Comparison of ENCODE assay signal across 31 mouse cellular contexts in the genomic region with DNA sequence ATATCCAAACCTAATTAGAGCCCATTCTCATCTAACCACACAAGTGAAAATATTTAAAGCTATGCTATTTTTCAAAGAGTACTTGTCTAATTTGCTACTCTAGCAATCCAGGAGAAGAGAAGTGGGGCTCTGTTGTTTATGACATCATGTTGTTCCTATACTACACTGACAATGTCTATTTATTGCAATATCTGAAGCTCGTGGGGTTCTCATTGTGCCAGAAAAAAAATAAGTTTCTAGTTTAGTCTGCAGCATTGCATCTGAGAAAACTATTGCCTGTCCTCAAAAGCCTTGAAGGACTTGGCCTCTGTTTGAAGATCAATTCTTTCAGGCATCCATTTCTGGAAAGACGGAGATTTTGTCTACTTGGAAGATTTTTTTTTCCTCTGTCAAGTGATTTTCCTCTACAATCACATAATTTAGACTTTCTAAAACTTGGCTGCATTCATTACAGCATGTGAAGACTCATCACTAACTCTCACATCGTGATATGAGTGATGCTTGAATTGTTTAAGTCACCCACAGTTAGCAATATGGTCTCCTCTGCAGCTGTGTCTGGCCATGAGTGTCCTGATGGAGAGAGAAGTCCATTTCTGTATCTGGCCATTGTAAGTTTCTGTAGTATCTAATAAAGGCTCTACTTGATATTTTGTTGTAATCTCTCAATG. TPM values are rescaled to one million over a fixed set of nuclear protein-coding genes. Genes with fewer than 3 reads are reported as not detected.
DNase-seq lines count a peak whose midpoint lies in the region; ATAC-seq and TF ChIP-seq lines count a peak whose summit lies in the region.
"Had no signal": no experiment of that assay in that cellular context is flagged by ENCODE, and none has a peak within 500 bp of the region (broad histone marks: within the 10 kb centered on the region; RNA-seq: fewer than 3 reads in every experiment).

No protein-coding gene starts in this region.

- no peak overlapping the region for H3K27ac ChIP-seq in lung, embryonic 15.5 days
- no peak overlapping the region for H3K27ac ChIP-seq in lung, postnatal 0 days (ENCODE audit: low read length)
- H3K27ac ChIP-seq in forebrain, embryonic 14.5 days (ENCODE audit: low read depth, low read length) = no peak overlapping the region
- H3K27ac ChIP-seq: embryonic facial prominence, embryonic 13.5 days; embryonic facial prominence, embryonic 15.5 days; forebrain, embryonic 10.5 days; forebrain, embryonic 12.5 days; forebrain, embryonic 15.5 days had no signal

- DNase-seq in frontal cortex, postnatal 36 days (ENCODE audit: low spot score in 2 of 2) = no peak
- no peak for DNase-seq in lung, postnatal 25 days (ENCODE audit: low spot score)
- DNase-seq in lung, postnatal 0 days (ENCODE audit: low spot score) = peak; percentile 20
- DNase-seq in lung, postnatal 14 days = no peak
- peak; percentile 18 for DNase-seq in brain, adult 2 months (ENCODE audit: low read depth, low spot score)
- DNase-seq in forebrain, embryonic 14.5 days (ENCODE audit: low spot score) = no peak
- DNase-seq: adrenal gland, adult 8-10 months; adrenal gland, postnatal 14 days; adrenal gland, postnatal 36 days; B cell, adult 2 months; cerebellum, adult 11 months; cerebellum, adult 18-20 months; cerebellum, adult 8-10 months; cerebellum, adult 9-11 months; cerebellum, postnatal 14 days; cerebellum, postnatal 36 days; embryo, embryonic 11 days had no signal

- no peak overlapping the region for H3K9ac ChIP-seq in lung, embryonic 15.5 days
- no peak overlapping the region for H3K9ac ChIP-seq in lung, postnatal 0 days (replicated peaks; ENCODE audit: low read depth)
- H3K9ac ChIP-seq in forebrain, embryonic 14.5 days (ENCODE audit: low read length) = no peak overlapping the region
- H3K9ac ChIP-seq: embryonic facial prominence, embryonic 13.5 days; embryonic facial prominence, embryonic 15.5 days; forebrain, embryonic 12.5 days; forebrain, embryonic 15.5 days had no signal

- ATAC-seq in frontal cortex, adult (ENCODE audit: low TSS enrichment) = peak; percentile 64
- peak; percentile 89; the same call in 1 of the 2 replicates for ATAC-seq in lung, embryonic 15.5 days (ENCODE audit: borderline replicate concordance, extremely low read depth, low FRiP score, low TSS enrichment)
- ATAC-seq in lung, postnatal 0 days = no peak
- ATAC-seq in forebrain, embryonic 14.5 days = no peak
- ATAC-seq: activated CD4-positive, CD25-positive, alpha-beta regulatory T cell, adult 4 months; CD4-positive, CD25-positive, alpha-beta regulatory T cell, adult 4 months; forebrain, embryonic 15.5 days; Patski had no signal

- no peaks in the 10 kb centered on the region for H3K36me3 ChIP-seq in lung, embryonic 15.5 days
- H3K36me3 ChIP-seq in lung, postnatal 0 days (ENCODE audit: insufficient read depth, low read length) = no peaks in the 10 kb centered on the region
- no peaks in the 10 kb centered on the region for H3K36me3 ChIP-seq in forebrain, embryonic 14.5 days (ENCODE audit: control insufficient read depth, insufficient read depth, low read length)
- H3K36me3 ChIP-seq: embryonic facial prominence, embryonic 13.5 days; embryonic facial prominence, embryonic 15.5 days; forebrain, embryonic 10.5 days; forebrain, embryonic 12.5 days; forebrain, embryonic 15.5 days; G1E had no signal

- H3K4me2 ChIP-seq in lung, embryonic 15.5 days = no peak overlapping the region
- H3K4me2 ChIP-seq in lung, postnatal 0 days (replicated peaks; ENCODE audit: low read depth, low read length) = no peak overlapping the region
- no peak overlapping the region for H3K4me2 ChIP-seq in forebrain, embryonic 14.5 days (ENCODE audit: low read length)
- H3K4me2 ChIP-seq: embryonic facial prominence, embryonic 13.5 days; embryonic facial prominence, embryonic 15.5 days; forebrain, embryonic 12.5 days; forebrain, embryonic 15.5 days had no signal

- TF ChIP-seq CTCF in lung, postnatal 0 days (IDR thresholded peaks at IDR 0.05) = no peak

- H3K4me3 ChIP-seq in lung, embryonic 15.5 days = no peak overlapping the region
- no peak overlapping the region for H3K4me3 ChIP-seq in lung, postnatal 0 days (ENCODE audit: low read depth, low read length)
- H3K4me3 ChIP-seq in forebrain, embryonic 14.5 days (ENCODE audit: low read depth, low read length) = no peak overlapping the region
- H3K4me3 ChIP-seq: embryonic facial prominence, embryonic 13.5 days; embryonic facial prominence, embryonic 15.5 days; erythroblast, embryonic 14.5 days; forebrain, embryonic 10.5 days; forebrain, embryonic 12.5 days; forebrain, embryonic 15.5 days had no signal

- H3K4me1 ChIP-seq in lung, embryonic 15.5 days = no peaks in the 10 kb centered on the region
- no peaks in the 10 kb centered on the region for H3K4me1 ChIP-seq in lung, postnatal 0 days (ENCODE audit: insufficient read depth, low read depth, low read length)
- H3K4me1 ChIP-seq in forebrain, embryonic 14.5 days (ENCODE audit: control insufficient read depth, insufficient read depth, low read length) = no peaks in the 10 kb centered on the region
- H3K4me1 ChIP-seq: embryonic facial prominence, embryonic 13.5 days; embryonic facial prominence, embryonic 15.5 days; forebrain, embryonic 10.5 days; forebrain, embryonic 12.5 days; forebrain, embryonic 15.5 days had no signal

- no peaks in the 10 kb centered on the region for H3K9me3 ChIP-seq in lung, embryonic 15.5 days
- no peaks in the 10 kb centered on the region for H3K9me3 ChIP-seq in lung, postnatal 0 days (ENCODE audit: low read length)
- no peaks in the 10 kb centered on the region for H3K9me3 ChIP-seq in forebrain, embryonic 14.5 days (replicated peaks; ENCODE audit: control insufficient read depth, low read length)
- H3K9me3 ChIP-seq: embryonic facial prominence, embryonic 13.5 days; embryonic facial prominence, embryonic 15.5 days; forebrain, embryonic 10.5 days; forebrain, embryonic 12.5 days; forebrain, embryonic 15.5 days; G1E had no signal

- WGBS in lung, embryonic 15.5 days = 43% methylated on average over 3 of the region's 3 CpGs
- WGBS in lung, postnatal 0 days = 48% methylated on average over 3 of the region's 3 CpGs
- WGBS in forebrain, embryonic 14.5 days = 85% methylated on average over 3 of the region's 3 CpGs

- no peaks in the 10 kb centered on the region for H3K27me3 ChIP-seq in lung, embryonic 15.5 days
- H3K27me3 ChIP-seq in lung, postnatal 0 days (replicated peaks; ENCODE audit: insufficient read depth, low read length) = no peaks in the 10 kb centered on the region
- no peaks in the 10 kb centered on the region for H3K27me3 ChIP-seq in forebrain, embryonic 14.5 days (replicated peaks; ENCODE audit: control insufficient read depth, insufficient read depth, low read length)
- H3K27me3 ChIP-seq: CH12.LX; embryonic facial prominence, embryonic 13.5 days; embryonic facial prominence, embryonic 15.5 days; forebrain, embryonic 12.5 days; forebrain, embryonic 15.5 days had no signal

- TF ChIP-seq EP300 in lung, postnatal 0 days (IDR thresholded peaks at IDR 0.05) = no peak

RNA-seq across cellular contexts. Expression of gene Myh15, which starts 16.6 kb away (rescaled TPM):
- not detected in 2 replicates for polyA plus RNA-seq in lung, embryonic 15.5 days (2015; fragmentation: Nextera tagmentation; extraction: Ambion mirVana)
- polyA plus RNA-seq in lung, postnatal 0 days (2015; fragmentation: Nextera tagmentation; extraction: Ambion mirVana) = not detected in 2 replicates
- polyA plus RNA-seq in forebrain, embryonic 14.5 days (2014; fragmentation: Nextera tagmentation; extraction: Ambion mirVana) = 0.04 and 0.08 TPM in 2 replicates
- polyA plus RNA-seq: embryonic facial prominence, embryonic 11.5 days; embryonic facial prominence, embryonic 13.5 days; erythroblast, embryonic 14.5 days; forebrain, embryonic 10.5 days; G1E; Patski had no signal

RNA-seq across cellular contexts. Expression of gene Cip2a, which starts 46.7 kb away (rescaled TPM):
- 37.3 and 38.9 TPM in 2 replicates for polyA plus RNA-seq in lung, embryonic 15.5 days (2015; fragmentation: Nextera tagmentation; extraction: Ambion mirVana)
- 1.5 and 2.4 TPM in 2 replicates for polyA plus RNA-seq in lung, postnatal 0 days (2015; fragmentation: Nextera tagmentation; extraction: Ambion mirVana)
- 22.6 and 28.2 TPM in 2 replicates for polyA plus RNA-seq in forebrain, embryonic 14.5 days (2014; fragmentation: Nextera tagmentation; extraction: Ambion mirVana)

RNA-seq across cellular contexts. Expression of gene Dzip3, which starts 46.7 kb away (rescaled TPM):
- 30.6 and 31.8 TPM in 2 replicates for polyA plus RNA-seq in lung, embryonic 15.5 days (2015; fragmentation: Nextera tagmentation; extraction: Ambion mirVana)
- polyA plus RNA-seq in lung, postnatal 0 days (2015; fragmentation: Nextera tagmentation; extraction: Ambion mirVana) = 5.9 and 7.5 TPM in 2 replicates
- polyA plus RNA-seq in forebrain, embryonic 14.5 days (2014; fragmentation: Nextera tagmentation; extraction: Ambion mirVana) = 56.4 and 59.8 TPM in 2 replicates

Comparison
In these comparisons a context has a peak if more than half of its experiments do, and no peak if none do; other contexts are left out.
1. ATAC-seq: peak in frontal cortex, adult (single experiment) and lung, embryonic 15.5 days (single experiment); none in lung, postnatal 0 days (single experiment) and forebrain, embryonic 14.5 days (single experiment).
2. DNase-seq: peak in lung, postnatal 0 days (single experiment) and brain, adult 2 months (single experiment); none in frontal cortex, postnatal 36 days (0 of 2), lung, postnatal 25 days (single experiment), lung, postnatal 14 days (single experiment) and forebrain, embryonic 14.5 days (single experiment).